Mouse (Mus musculus): Measurements from ENCODE around the gene Nosip.

DNA sequence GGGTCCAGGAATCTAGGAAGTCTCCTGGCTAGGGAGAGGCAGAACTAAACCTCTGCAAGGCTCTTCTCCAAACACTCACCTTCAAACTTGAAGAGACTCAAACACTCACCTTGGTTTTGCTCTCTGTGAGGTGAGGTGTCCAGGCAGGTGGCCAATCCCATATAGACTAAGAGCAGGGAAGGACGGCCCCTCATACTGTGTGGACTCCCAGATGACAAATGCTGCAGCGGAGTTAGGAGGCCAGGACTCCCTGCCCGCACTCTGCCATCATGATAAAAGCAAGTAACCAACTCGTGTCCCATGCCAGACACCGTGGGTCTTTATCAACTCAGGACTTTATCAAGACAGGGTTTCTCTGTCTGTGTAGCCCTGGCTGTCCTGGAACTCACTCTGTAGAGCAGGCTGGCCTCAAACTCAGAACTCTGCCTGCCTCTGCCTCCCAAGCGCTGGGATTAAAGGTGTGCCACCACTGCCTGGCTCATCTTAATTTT, 1.6 kb upstream of the Nosip start:
- TF ChIP-seq CTCF (IDR thresholded peaks at IDR 0.05; ENCODE audit: borderline replicate concordance, insufficient read depth, low read length) (no peak), POLR2A (IDR thresholded peaks at IDR 0.05; ENCODE audit: low read depth, low read length) (no peak)
